Mouse (Mus musculus) cerebellum, postnatal 36 days (tissue): ENCODE results near the gene Gpsm3.

Experiments used
- DNase-seq, 2 experiments: peaks; one replicate each; pipeline ENCODE4 v3.0.0; 2021 to 2022; ENCODE audit warnings: mixed read lengths in 2 of 2

Gpsm3 gene

DNA sequence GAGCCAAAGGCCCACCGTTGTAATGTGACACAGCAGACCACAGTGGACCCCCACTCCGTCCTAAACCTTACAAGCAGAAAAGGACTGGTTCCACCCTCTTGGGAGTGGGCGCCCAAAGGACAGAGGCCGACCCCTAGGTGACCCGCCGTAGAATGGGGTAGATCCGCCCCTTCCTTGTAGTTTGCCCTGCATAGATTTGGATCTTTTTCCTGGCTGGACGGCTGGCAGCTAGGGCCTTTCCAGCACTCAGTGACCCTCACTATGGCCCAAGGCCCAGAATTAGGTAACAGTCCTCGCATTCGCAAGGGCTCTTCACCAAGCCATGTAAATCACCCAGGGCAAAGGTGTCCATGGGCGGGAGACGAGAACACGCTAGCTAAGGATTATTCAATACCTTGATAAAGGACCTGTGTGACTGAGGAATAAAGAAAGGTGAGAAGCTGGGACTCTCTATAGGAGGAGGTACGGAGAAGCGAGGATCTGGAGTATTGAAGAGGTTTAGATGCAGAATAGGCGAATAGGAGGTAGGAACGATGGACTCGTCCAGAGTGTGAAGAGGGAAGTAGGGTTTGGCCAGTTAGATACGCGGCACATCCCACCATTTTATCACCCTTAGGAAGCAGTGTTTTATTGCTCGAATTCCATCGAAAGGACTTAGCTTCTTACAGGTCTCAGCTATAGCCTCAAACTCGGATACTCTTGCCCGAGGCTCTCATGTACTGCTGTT, 15.1 kb downstream of the Gpsm3 start:
- DNase-seq, result no peak

DNA sequence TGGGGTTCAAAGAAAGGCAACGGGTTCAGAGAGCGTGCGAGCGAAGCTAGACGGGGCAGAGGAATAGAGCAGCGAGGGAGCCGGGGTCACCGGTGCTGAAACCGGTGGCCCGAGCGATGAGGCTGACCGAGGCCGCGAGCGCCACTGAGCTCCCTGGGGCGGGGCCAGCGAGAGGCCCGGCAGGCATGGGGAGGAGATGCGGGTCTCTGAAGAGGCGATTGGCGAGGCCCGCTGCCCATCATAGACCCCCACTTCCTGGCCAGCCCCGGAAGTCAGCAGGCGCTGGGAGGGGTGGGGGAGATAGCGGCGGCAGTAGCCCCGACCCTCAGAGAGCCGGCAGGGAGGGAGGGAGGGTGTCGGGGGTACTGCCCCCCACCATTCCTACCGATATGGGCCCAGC, 16.0 kb downstream of the Gpsm3 start:
- peak; percentile 96 to 98 for DNase-seq

DNA sequence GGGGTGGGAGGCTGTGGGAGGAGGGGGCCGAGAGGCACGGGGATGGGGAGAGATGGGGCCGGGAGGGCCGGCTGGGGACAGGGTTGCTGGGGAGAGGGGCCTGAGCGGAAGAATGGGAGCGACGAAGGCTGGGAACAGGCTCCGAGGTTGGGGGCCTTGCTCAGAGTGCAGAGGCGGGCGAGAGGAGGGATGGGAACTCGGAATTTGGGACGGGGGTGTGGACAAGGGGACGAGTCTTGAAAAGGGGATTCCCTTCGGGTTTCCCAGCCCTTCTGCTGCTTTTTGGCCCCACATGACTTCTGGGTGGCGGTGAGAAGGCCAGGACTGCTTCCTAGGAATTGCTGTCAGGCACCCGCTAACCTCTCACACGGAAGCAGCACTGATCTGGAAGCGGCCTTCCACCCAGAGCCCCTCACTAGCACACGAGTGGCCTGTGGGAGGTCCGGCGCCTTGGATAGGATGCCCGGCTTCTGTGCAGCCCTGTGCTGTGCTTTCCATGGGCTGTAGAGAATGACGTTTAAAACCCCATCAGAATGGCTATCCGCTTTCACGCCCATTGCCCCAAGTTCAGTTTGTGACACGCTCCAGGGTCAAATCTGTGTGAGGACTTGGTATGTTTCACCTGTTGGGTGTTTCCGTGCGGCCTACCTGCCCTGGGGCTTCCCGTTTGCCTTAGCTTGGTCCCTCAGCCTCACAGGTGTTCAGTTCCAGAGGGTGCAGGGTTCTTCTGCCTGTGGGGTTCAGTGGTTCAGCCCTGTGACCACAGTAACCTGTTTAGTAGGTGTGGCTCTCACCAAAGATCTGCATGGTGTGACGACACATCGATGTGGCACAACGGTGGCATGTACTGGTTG, 16.8 kb downstream of the Gpsm3 start:
- DNase-seq, result no peak

DNA sequence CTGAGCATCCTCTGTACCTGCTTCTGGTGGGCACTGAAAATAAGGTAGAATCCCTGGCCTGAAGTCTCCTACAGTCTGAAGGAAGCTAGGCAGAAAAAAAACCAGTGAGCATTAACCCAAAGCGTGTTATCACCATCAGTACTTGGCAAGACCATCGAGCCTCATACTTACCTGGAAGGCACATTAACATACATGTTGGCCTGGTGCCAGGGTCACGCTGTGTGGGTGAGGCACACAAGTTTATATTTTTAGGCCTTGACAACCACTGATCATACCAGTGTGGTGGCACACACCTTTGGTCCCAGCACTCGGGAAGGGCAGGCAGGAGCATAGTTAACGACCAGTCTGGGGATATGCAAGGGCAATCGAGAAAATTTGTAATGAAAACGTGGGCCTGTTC, 18.4 kb downstream of the Gpsm3 start:
- DNase-seq, result no peak

DNA sequence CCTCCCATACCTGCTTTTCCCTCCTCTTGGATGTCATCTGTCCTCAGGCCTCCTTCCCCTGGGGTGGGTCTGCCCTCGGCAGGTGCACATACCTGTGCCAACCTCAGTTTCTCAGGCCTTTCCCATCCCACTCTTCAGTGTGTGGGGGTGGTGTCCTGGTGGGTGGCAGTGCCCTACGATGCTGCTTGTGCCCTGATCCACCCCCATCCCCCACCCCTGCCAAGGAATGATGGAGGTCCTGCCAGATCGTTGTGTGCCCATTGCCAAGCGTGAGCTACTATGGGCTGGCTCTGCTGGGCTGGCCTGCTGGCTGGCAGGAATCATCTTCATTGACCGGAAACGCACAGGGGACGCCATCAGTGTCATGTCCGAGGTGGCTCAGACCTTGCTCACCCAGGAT, 21.4 kb downstream of the Gpsm3 start:
- no peak for DNase-seq

DNA sequence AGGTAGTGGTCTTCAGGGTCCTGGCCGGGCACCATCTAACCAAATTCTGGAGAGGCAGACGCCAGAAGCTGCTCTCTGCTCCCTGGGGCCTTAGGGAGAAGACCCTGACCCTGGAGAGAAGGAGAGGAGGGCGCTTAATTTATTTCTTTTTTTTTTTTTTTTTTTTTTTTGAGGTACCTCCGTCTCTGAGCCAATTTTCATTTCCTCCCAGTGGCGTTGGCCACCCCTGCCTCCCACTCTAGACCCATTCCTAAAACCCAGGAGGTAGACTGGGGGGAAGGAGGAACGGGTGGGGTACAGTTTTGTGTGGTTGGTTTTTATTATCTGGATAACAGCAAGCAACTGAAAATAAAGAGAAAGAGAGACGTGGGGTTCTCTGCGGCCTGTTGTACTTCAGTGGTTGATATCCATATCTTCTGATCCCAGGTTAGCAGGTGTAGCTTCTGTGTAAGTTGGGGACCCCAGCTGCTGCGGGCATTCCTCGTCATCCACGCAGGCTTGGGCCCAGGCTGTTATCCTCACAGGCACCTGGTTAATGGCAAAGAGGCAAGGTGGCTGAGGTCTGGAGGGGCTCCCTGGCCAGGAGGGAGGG, 23.5 kb downstream of the Gpsm3 start:
- no peak for DNase-seq

DNA sequence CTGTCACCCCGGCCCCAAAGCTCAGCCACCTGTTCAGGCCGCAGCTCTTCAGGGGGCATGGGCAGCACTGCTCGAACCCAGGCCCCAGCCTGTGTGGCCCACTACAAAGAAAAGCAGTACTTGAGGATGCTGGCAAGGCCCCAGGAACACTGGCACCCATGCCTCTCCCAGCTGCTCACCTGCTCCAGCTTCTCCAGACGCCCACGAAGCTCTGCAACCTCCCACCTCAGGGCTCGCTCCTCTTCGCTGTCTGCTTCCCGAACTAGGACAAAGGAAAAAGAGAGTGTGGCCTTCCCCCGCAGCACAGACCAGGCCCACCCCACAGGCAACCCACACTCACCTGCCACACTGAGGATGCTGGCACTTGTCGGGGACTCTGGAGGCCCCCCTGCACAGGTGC, 24.2 kb downstream of the Gpsm3 start:
- DNase-seq, result no peak

DNA sequence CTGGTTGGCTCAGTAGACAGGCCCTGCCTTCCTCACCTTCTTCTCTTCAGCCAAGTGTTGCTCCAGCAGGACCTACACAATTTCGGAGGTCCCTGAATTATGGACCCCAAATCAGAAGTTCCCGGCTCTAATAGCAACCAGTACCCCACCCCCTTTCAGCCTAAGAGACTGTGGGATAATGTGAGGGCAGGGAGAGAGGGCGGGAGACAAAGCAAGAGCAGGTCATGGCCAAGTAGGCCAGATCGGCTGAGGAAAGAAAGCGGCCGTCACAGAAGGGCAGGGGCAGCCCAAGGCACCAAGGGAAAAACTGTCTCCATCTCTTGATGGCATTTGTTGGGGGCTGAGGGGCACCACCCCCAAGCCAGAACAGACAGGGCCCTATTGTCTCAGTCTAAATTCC, 26.3 kb downstream of the Gpsm3 start, which contains the start of gene Egfl8:
Egfl8 (minus strand) TSS at position 101 of the 400 bp plus-strand sequence.
- no peak for DNase-seq

DNA sequence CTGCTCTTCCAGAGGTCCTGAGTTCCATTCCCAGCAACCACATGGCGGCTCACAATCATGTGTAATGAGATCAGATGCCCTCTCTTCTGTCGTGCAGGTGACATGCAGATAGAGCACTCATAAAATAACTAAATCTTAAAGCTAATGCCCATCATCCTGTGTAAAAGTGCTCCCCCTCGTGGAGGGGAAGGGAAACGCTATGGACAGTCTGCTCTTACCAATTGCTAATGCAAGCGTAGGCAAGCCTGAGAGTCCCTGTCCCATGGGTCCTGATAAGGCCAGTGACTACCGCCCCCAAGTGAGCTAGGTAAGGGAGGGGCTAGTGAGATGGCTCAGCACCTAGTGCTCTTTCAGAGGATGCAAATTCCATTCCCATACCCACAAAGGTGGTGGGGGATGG, 29.4 kb downstream of the Gpsm3 start:
- DNase-seq, result peak; percentile 75 to 77

DNA sequence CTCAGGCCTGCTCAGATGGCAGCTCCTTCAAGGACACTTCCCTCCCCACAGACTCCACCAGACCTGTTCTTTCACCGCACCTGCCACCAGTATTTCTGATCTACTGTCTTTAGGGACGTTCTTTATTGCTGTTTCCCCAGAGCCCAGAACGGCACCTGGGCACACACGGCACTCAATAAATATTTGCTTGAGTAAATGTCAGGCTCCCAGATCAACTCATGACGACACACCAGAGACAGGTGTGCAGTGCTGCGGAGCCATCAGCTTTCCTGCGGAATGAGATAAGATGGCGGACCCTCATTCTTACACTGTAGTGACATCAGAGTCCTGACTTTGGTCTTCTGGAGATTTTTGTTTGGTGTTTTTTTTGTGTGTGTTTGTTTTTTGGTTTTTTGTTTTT, 31.4 kb downstream of the Gpsm3 start:
- no peak for DNase-seq

DNA sequence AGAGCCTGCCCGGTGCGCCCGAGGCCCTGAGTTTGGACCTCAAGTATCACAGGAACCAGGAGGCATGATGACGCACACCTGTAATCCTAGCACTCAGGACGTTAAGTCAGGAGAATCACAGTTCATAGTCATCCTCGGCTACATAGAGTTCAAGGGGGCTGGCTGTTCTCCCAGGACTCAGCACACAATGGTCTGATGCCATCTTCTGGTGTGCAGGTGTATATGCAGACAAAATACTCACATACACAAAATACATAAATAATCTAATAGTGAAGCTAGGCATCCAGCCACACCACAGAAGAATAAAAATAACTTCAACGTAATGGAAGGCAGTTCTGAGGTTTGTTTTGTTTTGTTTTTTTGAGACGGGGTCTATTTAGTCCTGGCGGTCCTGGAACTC, 33.6 kb downstream of the Gpsm3 start:
- no peak for DNase-seq

DNA sequence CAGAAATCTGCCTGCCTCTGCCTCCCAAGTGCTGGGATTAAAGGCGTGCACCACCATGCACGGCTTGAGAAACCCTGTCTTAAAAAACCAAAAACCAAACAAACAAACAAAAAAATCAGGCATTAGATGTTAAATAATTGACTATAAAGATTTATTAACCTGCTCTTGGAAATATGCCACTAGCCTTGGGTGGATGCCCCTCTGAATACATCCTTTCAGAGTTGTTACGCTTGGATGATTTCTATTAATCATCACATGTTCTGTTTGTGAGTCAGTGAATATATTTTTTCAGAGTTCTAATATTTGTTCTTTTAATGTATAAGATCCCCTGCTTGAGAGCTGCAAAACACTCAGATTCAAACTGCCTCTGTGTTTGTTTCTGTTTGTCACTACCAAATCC, 35.4 kb downstream of the Gpsm3 start:
- DNase-seq, result no peak

DNA sequence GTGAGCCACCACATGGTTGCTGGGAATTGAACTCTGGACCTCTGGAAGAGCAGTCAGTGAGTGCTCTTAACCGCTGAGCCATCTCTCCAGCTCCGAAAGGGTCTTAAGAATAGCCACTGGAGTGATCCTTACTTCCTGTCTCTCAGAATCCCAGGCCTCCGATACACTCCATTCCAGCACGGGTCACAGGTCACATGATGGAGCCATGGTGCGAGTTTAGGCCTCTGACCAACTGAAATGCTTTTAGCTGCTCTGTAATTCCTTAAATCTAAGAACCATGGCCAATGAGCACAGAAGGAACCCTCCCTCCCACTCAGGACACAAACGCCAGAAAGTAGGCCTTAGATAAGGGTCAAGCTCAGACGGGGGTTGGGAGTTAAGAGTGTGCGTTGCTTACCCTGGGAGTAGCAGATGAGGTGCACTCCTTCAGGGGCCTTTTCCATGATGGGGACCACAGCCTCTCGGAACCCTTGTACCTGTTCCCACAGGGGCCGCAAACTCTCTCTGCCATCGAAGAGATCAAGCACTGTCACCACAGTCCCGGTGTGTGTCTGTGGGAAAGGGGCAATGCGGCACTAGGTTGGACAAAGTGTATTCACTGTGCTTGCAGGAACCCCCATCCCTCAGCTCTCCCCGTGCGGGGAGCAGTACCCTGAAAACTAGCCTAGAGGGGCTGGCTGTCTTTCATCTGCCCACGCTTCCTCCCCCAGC, 36.6 kb downstream of the Gpsm3 start:
- no peak for DNase-seq

DNA sequence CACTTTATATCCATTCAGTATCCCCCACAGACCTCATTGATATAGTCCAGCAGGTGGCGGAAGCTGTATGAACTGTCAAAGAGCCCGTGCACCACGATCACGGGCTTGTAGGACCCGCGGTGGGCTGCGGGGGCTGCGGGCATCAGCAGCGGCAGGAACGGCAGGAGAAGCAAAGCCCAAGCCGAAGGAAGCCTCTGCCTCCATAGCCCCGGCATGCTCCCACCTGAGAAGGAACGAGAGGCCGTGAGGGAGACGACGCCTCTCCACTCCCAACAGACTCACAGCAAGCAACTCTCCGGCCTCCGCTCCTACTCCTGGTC, 37.1 kb downstream of the Gpsm3 start:
- DNase-seq, result peak in 1 of 2 experiments; percentile 34

DNA sequence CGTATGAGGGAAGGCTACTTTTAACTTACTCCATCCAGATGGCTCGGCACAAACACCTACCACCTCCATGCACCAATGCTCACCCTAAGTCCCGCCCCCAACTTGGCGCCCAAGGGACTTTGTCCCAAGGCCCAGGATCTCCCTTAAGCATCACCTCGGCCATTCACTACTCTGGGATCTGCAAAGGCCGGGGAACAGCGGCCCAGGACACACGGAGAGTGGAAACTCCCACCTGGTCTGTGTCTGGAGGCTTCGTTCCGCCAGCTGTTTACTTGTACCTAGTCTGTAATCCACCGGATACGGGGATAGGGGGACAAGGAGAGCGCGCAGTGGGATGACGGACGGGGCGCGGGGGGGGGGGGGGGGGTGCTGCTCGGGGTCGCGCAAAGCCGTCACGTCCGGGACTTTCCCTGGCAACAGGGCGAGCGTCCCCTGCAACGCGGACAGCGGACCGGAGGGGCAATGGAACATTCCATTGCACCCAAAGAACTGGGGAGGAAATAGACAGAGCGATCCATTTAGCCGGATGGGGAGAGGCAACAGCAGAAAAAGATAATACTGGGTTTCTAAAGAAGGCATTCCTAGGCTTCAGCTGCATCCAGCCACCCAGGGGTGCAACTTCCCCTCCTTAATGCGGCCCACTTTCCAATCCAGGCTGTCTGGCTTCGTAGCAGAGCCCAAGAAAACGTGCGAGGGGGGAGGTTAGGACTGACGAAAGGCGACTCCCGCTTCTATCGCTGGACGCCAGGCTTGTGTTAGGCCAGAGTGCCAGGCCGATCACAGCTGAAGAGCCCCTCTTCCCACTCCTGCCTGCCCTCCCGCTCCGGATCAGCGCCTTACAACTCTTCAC, 37.7 kb downstream of the Gpsm3 start:
- DNase-seq, result peak; percentile 80 to 86

DNA sequence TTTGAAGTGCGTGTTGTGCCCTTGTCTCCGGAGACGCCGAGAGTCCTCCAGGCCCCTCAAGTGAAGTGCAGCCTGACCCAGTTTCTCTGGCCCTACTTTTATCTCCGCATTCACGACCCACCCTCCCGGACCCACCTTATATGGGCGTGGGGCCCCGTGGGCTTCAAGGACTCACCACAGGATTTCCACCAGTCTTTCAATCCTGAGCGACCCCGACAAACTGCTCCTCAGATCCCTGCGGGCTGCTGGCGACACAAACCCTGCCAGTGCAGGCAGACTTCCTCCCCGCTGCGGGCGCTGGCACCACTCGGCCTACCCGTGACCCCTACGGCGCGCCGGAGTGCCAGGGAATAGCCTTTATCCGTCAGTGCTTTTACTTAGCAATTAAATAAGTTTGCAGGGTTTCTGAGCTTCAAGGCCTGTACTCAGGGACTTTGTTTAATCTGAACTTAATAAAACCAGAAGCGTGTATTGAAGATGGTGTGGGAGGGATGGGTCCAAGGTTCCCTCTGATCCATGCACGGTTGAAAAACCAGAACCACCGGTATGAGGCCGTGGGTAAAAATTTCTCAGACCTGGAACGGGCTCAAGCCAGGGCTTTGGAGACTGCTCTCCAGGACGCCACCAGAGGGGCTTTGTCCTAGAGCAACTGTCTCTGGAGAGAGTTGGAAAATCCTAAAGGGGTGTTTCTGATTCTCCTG, 38.5 kb downstream of the Gpsm3 start, which contains the start of gene Ppt2:
Ppt2 (minus strand) TSS at position 568 of the 701 bp plus-strand sequence.
- peak; percentile 82 to 84 for DNase-seq

DNA sequence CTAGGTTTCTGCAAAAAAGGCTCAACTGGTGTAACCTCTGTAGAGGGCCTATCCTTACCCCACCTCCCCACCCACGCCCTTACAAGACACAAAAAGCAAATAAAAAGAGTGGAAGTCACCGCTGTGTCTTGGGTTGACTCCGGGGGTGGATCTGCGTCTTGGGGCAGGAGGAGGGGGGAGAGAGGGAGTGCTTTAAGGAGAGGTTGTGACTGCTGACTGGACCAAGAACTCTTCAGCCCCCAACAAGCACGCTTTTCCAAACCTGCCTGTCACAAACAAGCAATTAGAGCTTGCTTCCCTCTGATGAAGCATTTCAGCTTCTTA, 39.0 kb downstream of the Gpsm3 start:
- DNase-seq, result no peak

DNA sequence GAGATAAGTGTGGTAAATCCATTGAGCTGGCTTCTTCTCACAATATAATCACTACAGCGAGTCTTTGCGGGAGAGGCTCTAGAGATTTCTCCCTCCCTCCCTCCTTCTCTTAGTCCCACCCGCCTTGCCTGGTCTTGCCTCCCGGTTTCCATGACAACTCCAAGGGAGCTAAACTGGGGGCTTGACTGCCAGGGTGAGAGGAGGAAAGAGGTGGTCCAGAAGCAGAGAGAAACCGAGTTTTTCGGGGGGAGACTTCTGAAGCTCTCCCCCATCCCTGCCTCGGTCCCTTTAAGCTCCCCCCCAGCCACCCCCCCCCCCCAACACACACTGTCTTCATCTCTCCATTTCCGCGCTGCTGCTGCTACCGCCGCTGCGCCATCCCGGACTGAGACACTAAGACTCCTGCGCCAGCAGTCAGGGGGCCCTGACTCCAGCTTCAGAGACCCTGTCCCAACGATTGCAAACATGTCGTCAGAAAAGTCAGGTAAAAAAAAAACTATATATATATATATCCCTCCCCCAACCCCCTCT, 39.7 kb downstream of the Gpsm3 start, which contains the start of gene Prrt1:
Prrt1 (plus strand) TSS at position 313 of the 531 bp plus-strand sequence.
- peak; percentile 58 to 63 for DNase-seq

DNA sequence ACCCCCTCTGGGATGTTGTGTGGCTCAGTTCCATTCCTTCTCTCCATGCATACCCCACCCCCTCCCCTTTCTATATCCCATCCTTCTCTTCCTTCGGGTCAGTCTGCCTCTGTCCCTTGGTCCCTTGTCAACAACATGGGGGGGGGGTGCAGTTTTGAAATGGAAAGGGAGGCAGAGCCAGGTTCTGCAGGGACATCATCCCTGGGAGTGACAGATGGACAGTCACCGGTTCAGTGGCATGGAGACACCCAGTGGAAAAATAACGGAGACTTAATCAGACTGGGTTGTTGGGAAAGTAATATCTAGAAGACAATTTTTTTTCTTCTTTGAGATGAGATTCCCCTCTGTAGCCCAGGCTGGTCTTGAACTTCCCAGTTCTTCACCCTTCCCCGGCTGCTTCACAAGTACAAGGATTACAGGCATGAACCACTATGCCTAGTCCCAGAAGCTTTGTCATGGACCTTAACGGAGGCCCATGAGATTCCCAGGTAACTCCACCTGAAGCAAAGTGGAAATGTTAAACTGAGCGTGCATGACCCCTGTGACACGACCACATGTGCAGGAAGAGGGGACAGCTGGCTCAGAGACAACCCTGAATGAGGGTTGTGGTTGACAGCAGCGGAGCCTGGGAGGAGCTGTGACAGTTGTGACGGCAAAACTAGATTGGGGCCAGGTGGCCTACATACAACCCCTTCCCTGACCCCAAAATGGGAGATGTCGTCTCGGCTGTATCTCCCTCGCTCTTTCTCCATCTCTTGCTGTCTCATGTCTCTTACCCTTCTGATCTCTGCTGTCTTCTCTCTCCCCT, 40.4 kb downstream of the Gpsm3 start:
- DNase-seq, result peak; percentile 62 to 69

DNA sequence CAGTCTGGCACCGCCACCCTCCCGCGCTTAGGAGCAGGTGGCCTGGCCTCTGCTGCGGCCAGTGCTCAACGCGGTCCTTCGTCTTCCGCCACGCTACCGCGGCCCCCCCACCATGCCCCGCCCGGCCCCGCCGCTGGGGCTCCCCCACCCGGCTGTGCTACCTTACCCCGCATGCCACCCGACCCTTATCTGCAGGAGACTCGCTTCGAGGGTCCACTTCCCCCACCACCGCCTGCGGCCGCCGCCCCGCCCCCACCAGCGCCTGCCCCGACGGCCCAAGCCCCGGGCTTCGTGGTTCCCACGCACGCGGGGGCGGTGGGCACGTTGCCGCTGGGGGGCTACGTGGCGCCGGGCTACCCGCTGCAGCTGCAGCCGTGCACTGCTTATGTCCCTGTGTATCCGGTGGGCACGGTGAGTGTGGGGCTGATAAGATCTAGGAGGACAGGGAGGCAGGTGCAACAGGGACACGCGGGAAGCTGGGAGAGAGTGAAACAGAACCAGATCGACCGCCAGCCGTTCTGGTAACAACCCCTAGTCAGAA, 41.2 kb downstream of the Gpsm3 start:
- DNase-seq, result peak; percentile 51 to 59
